Mouse (Mus musculus): Measurements from ENCODE around the gene Arl6ip4. TPM values are rescaled to one million over a fixed set of nuclear protein-coding genes. Genes with fewer than 3 reads are reported as not detected.

Gene Arl6ip4
- total RNA-seq, 2 experiments from 2014 or later = 36.2 to 43.0 TPM

DNA sequence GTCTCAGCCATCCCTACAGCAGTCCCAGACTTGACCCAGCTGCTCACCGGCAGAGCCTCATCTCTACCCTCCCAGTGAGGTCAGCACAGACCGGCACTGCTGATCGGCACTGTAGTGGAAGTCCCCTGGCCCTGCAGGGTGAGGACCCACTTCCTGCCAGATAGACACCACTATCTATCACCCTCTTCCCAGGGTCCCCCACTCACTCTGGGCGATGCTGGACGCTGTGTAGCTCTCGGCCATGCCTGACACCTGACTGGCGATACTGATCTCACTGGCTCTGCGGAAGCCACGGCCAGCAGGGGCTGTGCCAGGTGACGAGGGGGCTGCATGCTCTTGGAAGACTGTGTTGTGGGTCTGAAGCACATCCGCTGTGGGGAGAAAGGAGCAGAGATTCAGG, 9.2 kb downstream of the Arl6ip4 start:
- intact Hi-C loops (cut with DNase I) = no loop called here
- no peak for DNase-seq (ENCODE audit: low spot score)

DNA sequence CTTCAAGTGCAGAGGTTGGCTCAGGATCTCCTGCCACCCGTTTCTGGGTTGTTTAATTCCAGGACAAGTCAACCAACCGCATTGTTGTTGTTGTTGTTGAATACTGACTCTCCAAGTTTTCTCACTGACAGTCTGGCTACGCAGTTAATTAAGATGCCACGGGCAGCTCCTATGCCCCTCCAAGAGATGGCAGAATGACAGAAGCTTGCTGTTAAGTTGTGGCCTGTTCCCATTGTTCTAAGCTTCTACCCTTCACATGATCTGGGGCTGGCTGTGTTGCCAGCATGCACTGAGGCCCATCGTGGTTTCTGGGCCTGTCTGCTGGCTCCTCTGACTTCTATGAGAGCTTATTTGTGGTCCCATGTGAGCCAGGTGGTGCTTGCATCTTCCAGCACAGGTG, 18.4 kb downstream of the Arl6ip4 start:
- intact Hi-C loops (cut with DNase I) = no loop called here
- DNase-seq (ENCODE audit: low spot score) = no peak

DNA sequence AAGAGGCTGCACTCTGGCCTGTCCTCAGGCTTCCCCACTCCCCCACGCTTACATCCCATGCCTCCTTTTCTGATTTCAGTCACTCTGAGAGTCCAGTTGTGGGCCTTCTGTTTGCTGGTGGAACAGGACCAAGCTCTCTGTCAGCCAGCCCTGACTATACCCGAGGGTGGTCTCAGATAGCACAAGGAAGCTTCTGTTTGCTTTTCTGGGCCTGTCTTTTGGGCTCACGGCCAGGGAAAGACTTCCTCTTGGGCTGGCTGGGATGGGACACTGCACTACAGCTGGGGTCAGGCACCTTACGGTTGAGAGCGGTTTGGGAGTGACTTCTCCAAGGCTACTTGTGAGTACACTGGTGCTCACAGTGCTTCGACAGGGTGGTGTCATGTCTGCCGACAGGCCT, 22.2 kb downstream of the Arl6ip4 start:
- no peak for DNase-seq (ENCODE audit: low spot score)
- intact Hi-C loops (cut with DNase I) = no loop called here

DNA sequence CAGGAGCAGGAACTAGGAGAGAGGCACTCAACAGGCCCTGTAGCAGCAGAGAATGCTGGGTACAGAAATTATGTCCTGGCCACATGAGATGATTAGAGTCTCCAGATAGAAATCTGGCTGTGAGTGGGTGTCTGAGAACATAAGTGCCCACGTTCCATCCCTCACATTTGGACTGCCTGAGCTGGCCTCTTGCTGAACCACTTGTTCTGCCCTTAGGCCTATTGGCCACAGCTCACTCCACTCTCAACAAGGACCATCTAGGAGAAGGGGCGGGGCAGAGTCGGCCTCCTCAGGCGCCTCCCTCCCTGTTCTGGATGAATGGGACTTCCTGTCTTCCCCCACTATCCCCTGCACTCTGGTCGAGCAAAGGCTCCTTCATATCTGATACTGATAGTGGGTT, 33.1 kb downstream of the Arl6ip4 start:
- intact Hi-C loops (cut with DNase I) = no loop called here
- DNase-seq (ENCODE audit: low spot score) = no peak

DNA sequence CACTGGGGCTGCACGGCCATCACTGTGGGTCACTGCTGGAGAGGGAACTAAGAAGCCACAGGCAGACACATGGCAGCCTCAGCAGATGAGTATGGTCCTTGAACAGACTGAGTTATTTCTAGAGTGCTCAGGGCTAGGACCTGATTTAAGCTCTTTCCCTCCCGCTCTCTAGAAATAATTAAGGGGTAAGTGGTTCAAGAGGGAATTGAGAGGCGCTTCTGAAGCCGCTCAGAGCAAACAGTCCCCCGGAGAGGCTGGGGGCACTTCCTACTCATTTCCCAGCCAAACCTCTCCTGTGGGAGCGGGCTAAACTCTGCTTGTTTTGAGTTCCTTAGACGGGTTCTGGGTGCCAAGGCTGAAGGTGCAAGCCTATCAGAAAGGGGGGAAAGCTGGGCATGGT, 35.0 kb downstream of the Arl6ip4 start:
- DNase-seq (ENCODE audit: low spot score) = no peak
- intact Hi-C loops (cut with DNase I) = no loop called here

DNA sequence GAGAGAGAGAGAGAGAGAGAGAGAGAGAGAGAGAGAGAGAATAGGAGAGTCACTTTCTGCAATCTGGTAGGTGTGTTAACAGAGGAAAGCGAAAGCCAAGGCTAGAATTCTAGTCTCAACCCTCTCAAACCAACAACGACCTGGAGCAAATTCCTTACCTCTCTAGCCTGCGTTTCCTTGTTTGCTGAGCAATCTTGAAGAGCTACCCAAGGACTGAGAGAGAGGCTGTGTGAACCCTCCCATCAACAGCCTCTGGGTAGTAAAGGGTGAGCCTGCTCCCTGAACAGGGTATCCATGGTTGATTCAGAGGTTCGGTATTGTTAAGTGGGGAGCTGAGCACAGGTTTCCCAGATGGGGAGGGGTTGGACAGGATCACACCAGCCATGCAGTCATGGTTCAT, 36.8 kb downstream of the Arl6ip4 start:
- intact Hi-C loops (cut with DNase I) = no loop called here

DNA sequence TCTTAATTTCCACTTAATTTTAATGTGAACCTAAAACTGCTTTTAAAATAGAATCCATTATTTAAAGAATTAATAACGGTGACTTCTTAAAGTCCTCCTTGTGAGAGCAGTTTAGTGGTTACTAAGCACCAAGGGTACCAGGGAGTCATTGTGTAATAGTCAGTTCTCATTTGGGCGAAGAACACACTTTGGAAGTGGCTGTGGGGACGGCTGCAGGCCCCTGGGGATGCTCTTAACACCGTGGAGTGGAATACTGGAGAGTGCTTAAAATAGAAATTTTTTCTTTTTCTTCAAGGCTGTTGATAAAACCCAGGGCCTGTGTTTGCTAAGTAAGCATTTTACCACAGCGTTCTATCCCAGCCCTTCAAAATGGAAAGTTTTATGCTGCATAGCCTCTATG, 40.1 kb downstream of the Arl6ip4 start:
- DNase-seq (ENCODE audit: low spot score) = no peak
- intact Hi-C loops (cut with DNase I) = no loop called here

More for the DNA sequence above, 36.8 kb downstream of the Arl6ip4 start:
- DNase-seq (ENCODE audit: low spot score) = no peak

DNA sequence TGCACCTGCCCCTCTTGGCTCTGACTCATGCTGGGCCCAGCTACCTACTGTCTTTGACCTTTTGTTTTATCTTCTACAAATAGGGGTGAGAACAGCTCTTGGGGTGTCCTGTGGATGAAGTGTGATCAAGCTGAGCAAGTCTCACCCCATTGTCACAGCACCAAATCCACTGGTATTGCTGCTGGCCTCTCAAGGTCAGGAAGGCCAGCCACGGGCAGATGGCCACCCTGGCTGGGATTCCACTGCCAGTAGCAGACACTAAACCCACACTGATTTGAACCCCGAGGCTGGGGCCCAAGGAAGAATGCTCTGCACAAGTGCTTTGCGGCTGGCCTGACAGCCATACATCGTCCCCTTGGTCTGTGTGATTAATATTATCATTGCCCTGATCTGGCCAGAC, 42.4 kb downstream of the Arl6ip4 start:
- intact Hi-C loops (cut with DNase I) = no loop called here

DNA sequence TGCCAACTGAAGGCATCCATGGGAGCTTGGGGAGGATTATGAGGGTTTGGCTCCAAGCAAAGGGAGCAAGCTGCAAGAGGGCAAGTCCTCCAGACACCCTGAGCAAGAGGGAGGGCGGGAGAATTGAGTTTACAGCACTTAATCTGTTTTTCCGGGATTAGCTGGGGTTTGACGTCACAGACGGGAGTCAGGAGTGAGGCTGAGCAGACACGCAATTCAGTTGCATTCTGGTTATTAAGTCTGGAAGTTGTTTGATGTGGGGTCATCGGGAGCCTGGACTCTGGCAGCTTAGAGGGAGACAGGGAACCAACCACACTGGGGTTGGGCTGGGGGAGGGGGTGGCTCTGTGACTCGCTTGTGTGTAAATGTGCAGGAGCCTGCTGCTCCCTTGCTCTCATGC, 43.6 kb downstream of the Arl6ip4 start:
- no peak for DNase-seq (ENCODE audit: low spot score)
- intact Hi-C loops (cut with DNase I) = no loop called here

More for the DNA sequence above, 42.4 kb downstream of the Arl6ip4 start:
- no peak for DNase-seq (ENCODE audit: low spot score)

DNA sequence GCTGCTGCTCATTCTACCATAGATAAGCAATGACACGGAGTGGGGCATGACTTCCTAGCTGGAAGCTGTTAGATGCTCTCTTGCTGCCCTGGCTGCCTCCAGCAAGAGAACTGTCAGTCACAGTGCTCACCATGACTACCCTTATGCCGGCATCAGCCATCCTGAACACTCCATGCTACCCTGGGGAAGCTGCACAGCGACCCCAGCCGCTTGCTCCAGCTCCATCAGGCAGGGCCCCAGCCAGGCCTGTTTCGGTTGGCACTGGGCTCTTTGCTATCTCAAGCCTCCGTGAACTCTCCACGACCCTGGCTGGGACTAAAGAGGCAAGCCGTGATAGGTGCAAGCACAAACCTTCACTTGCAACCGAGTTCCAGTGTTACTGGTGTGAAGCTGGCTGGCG, 45.9 kb downstream of the Arl6ip4 start:
- no peak for DNase-seq (ENCODE audit: low spot score)
- intact Hi-C loops (cut with DNase I) = loop anchor here (2.0 kb wide), 2 partner anchors 97 to 121 kb away; no protein-coding TSS in a partner anchor

DNA sequence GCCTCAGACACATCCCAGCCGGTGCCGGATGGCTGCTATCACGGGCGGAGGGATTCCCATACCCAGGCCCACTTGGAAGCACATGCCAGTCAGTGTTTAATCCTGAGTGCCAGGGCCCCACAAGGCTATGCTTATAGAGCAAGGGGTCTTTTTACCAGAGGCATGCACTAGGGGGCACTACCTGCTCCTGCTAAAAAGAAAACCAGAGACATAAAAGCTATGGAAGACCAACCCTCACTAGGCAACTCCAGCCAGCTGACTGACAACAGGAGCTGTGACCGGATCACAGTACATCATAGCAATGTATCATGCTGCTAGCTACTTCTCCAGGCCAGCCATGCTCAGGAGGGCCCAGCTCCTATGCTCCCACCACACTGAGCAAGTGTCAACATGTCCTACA, 46.7 kb downstream of the Arl6ip4 start:
- peak; percentile 42 for DNase-seq (ENCODE audit: low spot score)
- intact Hi-C loops (cut with DNase I) = loop anchor here (2.0 kb wide), 2 partner anchors 96 to 120 kb away; no protein-coding TSS in a partner anchor

DNA sequence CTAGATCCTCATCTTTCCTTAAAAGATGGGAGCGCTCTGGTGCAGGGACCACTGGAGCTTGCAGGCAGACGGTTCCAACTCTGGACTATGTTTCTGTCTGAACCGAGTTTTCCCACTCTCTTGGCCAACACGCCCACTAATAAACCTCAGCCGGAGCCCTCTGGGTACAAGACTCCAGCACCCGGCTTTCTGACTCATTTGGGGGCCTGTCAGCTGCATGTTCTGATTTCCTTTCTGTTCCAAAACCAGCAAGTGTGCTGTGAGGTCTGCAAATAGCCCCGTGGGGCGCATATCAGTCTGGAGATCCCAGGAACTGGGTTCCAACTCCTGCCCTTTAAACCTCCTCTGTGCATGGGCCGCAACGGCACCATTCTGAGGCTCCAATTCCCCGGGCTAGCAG, 47.6 kb downstream of the Arl6ip4 start:
- DNase-seq (ENCODE audit: low spot score) = no peak
- intact Hi-C loops (cut with DNase I) = loop anchor here (2.0 kb wide), 2 partner anchors 95 to 119 kb away; no protein-coding TSS in a partner anchor

DNA sequence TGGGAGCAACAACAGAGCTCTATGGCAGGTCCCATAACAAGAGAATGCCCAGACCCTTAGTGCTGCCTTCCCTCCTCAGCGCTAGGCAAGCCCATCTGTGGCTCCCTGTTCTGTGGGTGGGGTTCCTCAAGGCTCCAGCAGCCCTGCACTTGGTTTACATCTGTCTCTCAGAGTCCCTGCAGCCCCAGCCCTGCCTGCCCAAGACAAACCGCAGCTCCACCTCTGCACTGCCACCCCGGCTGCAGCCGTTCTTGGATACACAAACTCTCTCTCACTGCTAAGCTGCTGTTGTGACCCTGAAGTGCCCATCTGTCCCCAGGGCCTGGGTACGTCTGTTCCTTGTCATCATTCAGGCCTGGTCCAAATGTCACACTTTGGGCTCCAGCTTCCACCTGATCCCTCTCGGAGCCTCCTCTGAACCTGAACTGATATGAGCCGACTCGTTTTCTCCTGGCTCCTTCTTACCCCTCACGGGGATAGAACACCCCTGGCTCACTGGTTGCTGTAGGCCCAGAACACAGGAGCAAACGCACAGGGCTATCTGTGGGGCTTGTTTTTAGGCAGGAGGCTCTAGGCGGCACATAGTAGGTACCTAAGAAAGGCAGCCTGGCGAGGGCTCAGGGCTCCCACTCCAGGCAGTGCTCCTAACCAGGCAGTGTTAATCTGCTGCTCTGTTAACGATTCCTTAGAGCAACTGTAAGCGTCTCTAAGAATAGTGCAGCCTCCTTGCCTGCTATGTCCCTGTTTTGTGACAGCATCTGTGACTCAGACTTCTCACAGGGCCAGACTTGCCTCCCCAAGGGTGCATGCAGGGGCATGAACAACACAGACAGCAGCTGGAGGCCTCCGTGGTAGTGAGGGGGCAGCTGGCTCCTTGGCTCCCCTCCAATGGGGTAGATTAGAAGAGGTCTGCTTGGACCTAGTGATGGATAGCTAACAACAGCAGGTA, 50.0 kb downstream of the Arl6ip4 start:
- intact Hi-C loops (cut with DNase I) = no loop called here
- DNase-seq (ENCODE audit: low spot score) = no peak

DNA sequence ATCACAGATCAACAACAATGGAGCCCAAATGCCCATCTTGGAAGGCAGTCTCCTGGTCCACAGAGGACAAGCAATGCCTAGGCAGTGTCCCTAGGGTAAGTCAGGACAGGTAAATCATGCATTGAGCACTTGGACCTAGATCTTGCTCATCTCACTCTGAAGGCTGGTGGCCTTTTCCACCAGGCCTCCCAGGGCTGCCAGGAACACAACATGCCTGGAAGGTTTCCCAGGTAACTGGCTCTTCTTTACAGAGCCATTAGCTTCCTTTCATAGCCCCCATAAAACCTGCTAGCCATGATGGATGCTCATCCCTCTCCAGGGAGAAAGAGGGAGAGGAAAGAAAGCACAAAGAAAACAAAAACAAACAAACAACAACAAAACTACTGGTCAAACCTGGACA, 50.9 kb downstream of the Arl6ip4 start:
- intact Hi-C loops (cut with DNase I) = no loop called here

DNA sequence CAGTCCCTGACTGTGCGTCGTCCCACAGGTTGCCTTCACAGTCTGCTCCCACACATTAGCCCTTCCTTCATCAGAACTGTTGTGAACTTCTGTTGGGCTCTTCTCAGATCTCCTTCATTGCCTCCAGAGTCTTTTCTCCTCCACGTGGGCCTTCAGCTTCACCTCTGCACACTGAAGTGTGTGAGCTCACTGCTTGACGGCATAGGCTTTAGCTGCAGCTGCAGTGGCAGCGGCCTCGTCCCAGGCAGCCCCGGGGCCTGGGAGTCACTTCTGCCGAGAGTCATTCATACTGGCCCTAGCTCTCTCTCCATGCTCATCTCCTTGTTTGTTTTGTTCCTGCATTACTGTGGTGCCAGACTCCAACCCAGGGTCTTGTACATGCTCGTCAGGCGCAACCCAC, 51.7 kb downstream of the Arl6ip4 start:
- no peak for DNase-seq (ENCODE audit: low spot score)
- intact Hi-C loops (cut with DNase I) = no loop called here

More for the DNA sequence above, 50.9 kb downstream of the Arl6ip4 start:
- no peak for DNase-seq (ENCODE audit: low spot score)

Other genes with a start within 250 kb of the Arl6ip4 start
- under 1 TPM; 0.49 to 0.81 TPM for gene Hcar1, start 236.1 kb upstream of the Arl6ip4 start, total RNA-seq (2021)
- gene Denr, start 208.9 kb upstream of the Arl6ip4 start, total RNA-seq (2021) = 10 to 100 TPM; 48.0 to 48.9 TPM
- gene Gm43518, start 188.7 kb upstream of the Arl6ip4 start, total RNA-seq (2021) = under 1 TPM in 1 of 2 experiments, not detected in 1; 0.50 TPM
- gene Ccdc62, start 185.4 kb upstream of the Arl6ip4 start, total RNA-seq (2021) = 1 to 10 TPM; 1.3 to 2.1 TPM
- gene Hip1r, start 142.5 kb upstream of the Arl6ip4 start, total RNA-seq (2021) = 10 to 100 TPM; 13.4 to 19.0 TPM
- 10 to 100 TPM; 18.2 to 18.6 TPM for gene Vps37b, start 83.8 kb upstream of the Arl6ip4 start, total RNA-seq (2021)
- 1 to 10 TPM; 8.0 to 9.0 TPM for gene Abcb9, start 20.3 kb upstream of the Arl6ip4 start, total RNA-seq (2021)
- 10 to 100 TPM; 12.5 to 13.9 TPM for gene Ogfod2, start 3.8 kb upstream of the Arl6ip4 start, total RNA-seq (2021)
- 10 to 100 TPM; 42.5 to 50.9 TPM for gene Pitpnm2, start 133.7 kb downstream of the Arl6ip4 start, total RNA-seq (2021)
- gene Mphosph9, start 211.9 kb downstream of the Arl6ip4 start, total RNA-seq (2021) = 1 to 10 TPM; 4.0 to 4.6 TPM
- 10 to 100 TPM; 10.5 to 13.6 TPM for gene 2810006K23Rik, start 212.0 kb downstream of the Arl6ip4 start, total RNA-seq (2021)
- 100 to 1,000 TPM; 159 to 181 TPM for gene Cdk2ap1, start 247.0 kb downstream of the Arl6ip4 start, total RNA-seq (2021)